Mouse (Mus musculus) megakaryocyte, adult 5-6 weeks (primary cell): ENCODE measurements around the gene Stk35. TPM values are rescaled to one million over a fixed set of nuclear protein-coding genes. Genes with fewer than 3 reads are reported as not detected.

Source experiments
- total RNA-seq, 2 experiments: library from RNA; stranded (forward) in 1 of 2; stranded (reverse) in 1 of 2; fragments of 153-499, 151-499 nt in 1 of 2; fragments of 221-1000, 200-1000 nt in 1 of 2; gene quantifications; 2 replicates each; pipeline versions ENCODE4 v1.2.3 to v1.2.4; 2015 to 2017

Gene Stk35
- total RNA-seq, 2 experiments from 2014 or later, result 6.5 to 16.8 TPM

Other genes starting within 250 kb of the Stk35 start
- gene Sirpa, start 207.7 kb upstream of the Stk35 start, total RNA-seq (2015), result 290 and 306 TPM in 2 replicates
- 325 and 361 TPM in 2 replicates for gene Sirpa, start 207.7 kb upstream of the Stk35 start, total RNA-seq (2017)
- gene Pdyn, start 100.7 kb upstream of the Stk35 start, total RNA-seq (2015), result not detected in 2 replicates
- gene Pdyn, start 100.7 kb upstream of the Stk35 start, total RNA-seq (2017), result not detected in 2 replicates
- 1.1 and 1.4 TPM in 2 replicates for gene Tgm3, start 211.8 kb downstream of the Stk35 start, total RNA-seq (2015)
- 0.37 and 1.1 TPM in 2 replicates for gene Tgm3, start 211.8 kb downstream of the Stk35 start, total RNA-seq (2017)